Mouse (Mus musculus) testis, postnatal 10 days (tissue): ENCODE measurements around the gene Kcnk6.
"Not testable (repeated sequence)": the region's sequence is repeated elsewhere in the genome, so short reads cannot be mapped to it uniquely, and the experiment has no call there.

Experiments used
- DNase-seq: peaks from one replicate; pipeline ENCODE4 v3.0.0; 2021; ENCODE audit warnings: low spot score

Kcnk6 gene

DNA sequence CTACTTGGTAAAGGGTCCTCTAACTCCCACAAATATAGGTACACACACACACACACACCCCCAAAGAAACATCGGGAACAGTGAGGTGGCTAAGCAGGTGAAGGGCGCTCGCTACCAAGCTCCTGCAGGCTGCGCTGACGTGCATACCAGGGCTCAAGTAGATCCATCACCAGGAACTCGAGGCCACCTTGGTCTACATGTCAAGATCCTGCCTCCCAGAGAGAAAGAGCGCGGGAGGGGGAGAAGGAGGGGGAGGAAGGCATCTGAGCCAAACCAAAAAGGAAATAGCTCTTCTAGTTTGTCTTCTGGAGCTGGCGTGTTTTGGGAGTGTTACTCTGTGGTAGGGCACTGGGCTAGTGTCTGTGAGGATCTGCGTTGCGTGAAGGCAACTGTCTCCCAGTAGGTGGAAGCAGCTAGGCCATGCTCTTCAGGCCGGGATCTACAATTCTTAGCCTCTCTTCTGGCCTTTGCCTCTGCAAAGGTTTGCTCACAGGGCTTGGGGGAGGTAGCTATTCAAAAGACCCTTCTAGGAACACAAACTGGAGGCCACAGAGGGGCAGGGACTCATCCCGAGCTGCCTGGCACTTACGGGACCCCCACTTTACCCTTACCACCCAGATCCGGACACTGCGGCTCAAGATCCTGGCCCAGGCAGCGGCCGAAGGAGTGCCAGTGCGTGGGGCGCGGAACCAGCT is 14.5 kb upstream of the Kcnk6 start:
- DNase-seq = no peak

DNA sequence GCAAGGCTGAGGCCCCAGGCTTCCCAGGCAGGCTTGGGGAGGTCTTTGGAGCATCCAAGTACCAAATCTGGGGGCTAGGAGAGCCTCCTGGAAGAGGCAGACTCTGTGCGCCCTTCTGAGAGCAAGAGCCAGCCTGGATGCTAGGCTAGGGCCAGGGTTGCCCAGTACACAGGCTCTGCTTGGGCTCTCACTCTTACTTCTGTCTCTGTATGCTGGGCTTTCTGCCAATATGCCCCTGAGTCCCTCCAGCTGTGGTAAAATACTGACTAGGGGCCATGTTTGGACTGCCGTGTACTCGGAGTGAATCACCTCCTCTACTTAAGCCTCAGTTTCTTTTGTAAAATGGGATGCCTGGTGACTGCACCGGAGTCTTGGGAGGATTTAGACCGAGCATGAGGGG is 13.7 kb upstream of the Kcnk6 start:
- no peak for DNase-seq

DNA sequence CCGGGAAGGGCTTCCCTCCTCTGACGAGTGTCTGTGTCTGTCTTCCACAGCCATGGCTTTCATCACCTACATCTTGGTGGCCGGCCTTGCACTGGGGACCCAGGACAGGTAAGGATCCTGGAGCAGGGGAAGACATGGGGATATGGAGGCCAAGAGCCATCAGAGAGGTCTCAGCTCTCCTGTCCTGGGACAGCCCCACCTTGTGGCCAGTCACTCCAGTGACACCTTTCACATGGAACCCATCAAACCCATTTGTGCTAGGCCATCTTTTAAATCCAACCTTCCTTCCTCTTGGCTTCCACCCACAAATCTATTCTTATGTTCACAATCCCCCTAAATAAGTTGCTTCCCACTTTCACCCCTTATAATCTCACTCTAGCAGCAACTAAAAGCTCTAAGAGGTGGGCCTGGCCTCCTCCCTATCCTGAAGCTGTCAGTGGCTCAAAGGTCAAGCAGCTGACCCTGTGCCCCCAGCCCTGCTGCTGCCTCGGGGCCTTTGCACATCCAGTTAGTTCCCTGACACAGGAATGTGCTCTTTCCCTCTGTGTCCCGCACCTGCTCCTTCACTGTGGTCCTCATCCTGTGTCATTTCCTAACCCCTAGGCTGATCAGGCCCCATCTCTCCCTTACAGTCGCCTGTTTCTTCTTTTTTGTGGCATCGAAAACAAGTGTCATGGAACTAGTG is 12.6 kb upstream of the Kcnk6 start:
- peak; percentile 74 for DNase-seq

DNA sequence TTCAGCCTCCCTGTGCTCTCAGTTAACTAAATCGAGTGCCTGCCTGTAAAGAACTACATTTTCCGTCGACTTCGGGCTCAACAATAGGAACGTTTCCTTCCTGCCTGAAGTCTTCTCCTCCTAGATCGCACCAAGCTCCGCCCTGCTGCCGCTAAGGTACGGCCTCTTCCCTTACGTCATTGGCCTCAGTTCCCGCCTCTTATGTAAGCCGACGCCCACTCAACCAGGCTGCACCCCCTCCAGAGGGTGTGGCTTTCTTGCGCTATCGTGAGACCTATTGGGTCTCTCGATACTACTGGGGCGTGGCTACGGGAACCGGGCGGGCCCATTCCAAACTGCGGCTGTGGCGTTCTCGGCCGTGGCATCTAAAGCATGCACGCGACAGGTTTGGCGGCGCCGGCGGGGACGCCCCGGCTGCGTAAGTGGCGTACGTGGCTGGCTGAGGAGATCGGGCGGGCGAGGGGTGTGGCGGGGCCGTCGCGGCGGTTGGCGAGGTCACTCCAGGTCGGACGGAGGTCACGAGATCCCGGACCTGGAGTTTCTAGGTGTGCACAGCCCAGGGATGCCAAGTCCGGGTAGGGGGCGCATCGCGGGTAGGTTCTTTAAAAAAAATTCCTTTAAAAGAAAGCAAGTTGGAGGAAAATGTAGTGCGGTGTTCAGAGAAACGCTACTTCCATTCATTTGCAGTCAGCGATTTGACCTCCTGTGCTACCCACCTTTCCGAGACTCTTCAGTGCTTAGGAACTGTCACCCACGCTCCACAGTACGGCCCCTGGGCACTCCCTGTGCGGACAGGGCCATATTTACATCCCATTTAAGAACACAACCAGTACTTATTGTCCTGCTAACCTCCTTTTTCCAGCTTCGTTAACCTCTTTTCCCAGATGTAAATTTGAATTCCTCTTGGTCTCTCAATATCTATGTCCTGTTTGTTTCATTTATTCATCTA is 6.0 kb upstream of the Kcnk6 start, which contains the start of gene Yif1b:
Yif1b (plus strand) TSS at position 311 of the 949 bp plus-strand sequence.
- peak; percentile 98 for DNase-seq

DNA sequence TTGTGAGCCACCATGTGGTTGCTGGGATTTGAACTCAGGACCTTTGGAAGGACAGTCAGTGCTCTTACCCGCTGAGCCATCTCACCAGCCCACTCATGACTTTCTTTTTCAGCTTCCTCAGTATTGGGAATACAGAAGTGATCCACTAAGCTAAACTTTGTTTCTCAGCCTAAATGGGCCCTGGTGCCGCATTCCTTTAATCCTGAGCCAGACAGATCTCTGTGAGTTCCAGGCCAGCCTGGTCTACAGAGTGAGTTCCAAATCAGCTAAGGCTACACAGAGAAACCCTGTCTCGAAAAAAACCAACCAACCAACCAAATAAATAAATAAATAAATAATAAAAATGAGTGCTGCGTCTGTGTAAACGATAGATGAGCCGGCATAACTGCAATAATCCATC is 5.3 kb upstream of the Kcnk6 start:
- DNase-seq = not testable (repeated sequence)

DNA sequence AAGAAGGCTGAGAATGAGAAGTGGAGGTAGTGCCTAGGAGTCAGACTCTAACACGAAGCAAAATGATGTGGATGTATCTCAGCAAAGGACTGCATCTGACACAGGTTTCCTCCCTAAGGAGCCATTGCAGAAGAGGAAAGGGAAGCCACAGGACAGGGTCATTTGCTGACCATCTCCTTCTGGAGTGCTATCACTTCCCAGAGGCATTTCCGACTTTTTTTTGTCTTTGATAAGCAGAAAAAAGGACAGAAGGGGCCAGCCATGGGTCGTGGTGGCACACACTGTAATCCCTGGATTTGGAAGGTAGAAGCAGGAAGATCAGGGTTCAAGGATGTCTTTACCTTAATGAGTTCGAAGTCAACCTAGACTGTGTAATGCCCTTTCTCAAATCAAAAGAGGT is 4.3 kb upstream of the Kcnk6 start:
- no peak for DNase-seq

DNA sequence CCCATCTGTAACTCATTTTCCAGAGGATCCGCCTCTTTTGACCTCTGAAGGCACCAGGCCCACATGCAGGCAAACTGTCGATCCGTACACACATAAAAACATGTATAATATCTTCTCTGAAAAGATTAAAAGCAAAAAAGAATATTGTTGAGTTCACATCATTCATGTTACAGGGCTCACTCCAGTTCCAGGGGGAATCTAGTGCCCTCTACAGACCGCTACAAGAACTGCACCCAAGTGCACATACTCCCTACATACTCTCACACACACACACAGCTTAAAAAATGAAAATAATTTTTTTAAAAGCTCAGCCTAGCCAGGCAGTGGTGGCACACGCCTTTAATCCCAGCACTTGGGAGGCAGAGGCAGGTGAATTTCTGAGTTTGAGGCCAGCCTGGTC is 2.3 kb upstream of the Kcnk6 start:
- DNase-seq = peak; percentile 64

DNA sequence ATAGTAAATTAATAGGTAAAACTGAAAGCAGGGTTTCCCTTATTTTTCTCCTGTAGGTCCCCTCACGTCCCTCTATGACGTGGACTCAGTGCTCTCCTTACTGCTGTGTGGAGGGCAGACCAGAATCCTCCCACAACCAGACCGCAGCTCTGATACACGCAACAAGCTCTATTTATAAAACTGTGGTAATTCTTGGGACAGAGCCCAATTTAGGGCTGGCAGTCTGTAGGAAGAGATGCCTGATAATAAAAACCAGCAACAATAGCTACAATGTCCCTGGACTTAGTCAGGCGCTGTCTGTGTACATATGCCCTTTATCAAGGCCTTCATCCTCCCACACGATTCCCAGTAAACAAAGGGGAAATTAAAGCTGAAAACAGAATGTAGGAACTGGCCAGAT is 1.4 kb upstream of the Kcnk6 start:
- DNase-seq = no peak

DNA sequence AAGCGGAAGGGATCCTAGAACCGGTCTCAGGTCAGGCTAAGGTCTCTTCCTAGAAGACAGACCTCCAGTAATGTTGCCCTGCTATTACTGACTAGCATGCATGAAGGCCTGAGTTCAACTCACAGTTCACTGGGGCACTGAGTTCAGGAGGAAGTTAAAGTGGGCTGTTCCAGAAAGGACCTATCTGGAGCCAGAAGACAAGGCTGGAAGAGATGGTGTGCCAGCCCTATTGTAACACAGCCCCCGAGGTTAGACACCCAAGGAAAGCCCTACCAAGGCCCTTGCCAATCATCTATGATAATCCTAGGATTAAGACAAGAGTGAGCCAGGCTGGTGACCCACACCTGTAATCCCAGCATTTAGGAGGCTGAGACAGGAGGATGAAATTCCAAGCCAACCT is 798 bp downstream of the Kcnk6 start:
- no peak for DNase-seq

DNA sequence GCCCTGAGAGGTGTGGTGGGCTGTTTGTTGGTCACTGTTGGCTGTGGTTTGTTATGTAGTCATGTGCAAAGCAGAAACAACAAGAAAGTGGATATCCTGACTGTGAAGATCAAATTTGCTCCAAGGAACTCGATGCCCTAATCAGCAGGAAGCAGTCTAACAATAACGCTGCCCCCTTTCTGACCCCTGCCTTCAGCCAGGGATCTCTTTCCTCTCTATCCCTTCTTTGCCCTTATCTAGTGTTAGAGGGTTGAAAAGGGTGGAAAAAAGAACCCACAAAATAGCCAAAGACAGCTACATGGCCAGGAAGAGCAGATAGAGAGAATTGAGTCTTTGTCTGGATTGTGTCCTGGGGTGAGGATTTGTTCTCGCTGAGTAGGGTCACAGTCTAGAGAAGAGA is 1.8 kb downstream of the Kcnk6 start:
- no peak for DNase-seq

DNA sequence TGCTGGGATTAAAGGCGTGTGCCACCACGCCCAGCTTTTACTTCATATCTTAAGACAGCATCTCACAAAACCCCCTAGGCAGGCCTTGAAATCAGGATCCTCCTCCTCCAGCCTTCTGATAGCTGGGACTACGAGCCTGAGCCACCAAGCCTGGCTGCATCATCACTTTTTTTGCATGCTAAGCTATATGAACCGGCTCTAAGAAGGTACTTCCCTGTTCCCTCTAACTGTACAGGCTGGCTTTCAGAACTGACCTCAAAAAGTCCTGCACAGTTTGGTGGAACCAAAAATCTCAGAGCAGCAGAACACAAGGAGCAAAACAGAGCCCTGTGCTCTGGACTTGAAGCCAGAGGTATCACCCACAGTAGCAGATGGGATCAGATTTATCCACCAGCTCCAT is 4.1 kb downstream of the Kcnk6 start:
- no peak for DNase-seq

DNA sequence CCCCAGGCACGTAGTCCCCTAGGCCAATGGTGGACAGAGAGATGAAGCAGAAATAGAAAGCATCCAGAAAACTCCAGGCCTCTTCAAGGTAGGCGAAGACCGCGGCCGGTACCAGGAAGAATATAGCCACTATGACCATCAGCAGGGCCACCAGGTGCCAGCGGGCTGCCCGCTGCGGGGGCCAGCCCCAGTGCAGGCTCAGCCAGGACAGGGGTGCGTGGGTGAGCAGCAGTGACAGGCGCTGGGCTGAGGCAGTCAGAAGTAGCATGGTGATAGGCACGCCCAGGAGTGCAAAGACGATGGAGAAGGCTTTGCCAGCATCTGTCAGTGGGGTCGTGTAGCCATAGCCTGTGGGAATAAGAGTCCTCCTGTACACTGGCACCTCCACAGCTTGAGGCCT is 6.8 kb downstream of the Kcnk6 start:
- DNase-seq = no peak

DNA sequence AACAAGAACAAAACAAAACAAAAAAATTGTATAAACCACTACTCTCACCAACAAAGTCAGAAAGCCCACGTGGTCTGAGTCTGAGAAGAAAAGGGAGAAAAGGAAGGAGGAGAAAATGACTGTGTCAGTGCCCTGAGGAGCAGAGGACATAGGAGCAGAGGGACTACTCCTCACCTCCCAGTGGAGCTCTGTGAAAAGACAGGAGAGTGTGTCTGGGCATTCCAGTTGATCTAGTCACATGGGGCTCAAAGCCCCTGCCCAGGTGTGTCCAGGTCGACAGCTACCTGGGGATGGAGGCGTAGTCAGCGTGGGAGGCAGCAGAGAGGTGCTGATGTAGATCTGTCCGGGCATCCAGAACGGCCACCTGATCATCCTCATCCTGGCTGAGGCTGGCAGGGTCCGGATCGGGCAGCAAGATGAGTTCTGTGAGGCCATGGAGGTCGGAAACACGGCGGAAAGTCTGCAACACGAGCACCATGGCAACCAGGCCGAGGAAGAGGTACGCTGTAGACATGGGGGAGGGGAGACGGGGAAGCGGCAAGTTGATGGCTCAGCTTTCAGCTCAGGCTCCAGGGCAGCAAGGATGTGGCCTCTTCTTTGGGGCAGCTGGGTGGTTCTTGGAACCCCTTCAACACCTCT is 7.4 kb downstream of the Kcnk6 start:
- no peak for DNase-seq

DNA sequence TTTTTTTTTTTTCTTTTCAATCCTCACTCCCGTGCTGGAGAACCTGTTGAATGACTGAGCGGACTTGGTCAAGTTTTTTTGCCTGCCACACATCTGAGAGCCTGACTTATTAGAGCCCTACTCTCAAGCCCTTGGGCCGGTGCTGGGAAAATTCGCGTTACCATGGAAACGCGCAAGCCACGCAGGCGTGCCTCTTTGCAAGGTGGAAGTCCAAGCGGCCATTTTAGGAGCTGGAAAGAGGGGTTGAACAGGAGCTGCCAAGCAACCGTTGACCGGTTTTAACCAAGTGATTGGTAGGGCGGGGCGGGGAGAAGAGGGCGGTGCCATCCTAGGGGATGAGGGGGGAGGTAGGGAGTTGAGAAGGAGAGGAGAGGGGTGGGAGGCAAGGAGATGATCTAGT is 17.5 kb downstream of the Kcnk6 start:
- peak; percentile 49 for DNase-seq

DNA sequence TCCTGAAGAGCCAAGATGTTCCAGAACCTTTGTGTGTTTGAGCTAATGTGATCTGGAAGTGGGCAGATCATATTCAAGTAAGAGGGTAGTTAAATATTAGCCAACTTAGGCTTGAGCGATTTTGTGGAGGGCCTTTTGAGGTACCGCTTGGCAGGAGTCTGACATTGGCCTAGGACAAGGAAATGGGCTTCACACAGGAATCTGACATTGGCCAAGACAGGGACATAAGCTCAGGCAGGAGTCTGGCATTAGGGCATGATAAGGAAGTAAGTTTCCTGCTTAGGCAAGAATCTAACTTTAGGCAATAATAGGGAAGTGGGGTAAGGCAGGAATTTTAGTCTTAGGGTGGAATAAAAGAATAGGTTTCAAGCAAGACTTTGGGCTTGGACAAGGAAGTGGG is 18.1 kb downstream of the Kcnk6 start:
- DNase-seq = no peak

DNA sequence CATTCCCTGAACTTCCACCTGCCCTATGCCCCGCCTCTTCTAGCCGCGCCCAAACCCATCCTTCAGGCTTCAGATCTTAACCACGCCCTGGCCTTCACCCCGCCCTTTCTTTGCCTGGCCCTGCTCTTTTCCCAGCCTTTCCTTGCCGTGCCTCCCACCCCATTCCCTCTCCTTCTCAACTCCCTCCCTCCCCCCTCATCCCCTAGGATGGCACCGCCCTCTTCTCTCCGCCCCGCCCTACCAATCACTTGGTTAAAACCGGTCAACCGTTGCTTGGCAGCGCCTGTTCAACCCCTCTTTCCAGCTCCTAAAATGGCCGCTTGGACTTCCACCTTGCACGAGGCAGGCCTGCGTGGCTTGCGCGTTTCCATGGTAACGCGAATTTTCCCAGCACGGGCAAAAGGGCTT is 18.6 kb downstream of the Kcnk6 start, which contains the start of gene Catsperg1:
Catsperg1 (minus strand) TSS at position 361 of the 408 bp plus-strand sequence.
- DNase-seq = peak; percentile 65

DNA sequence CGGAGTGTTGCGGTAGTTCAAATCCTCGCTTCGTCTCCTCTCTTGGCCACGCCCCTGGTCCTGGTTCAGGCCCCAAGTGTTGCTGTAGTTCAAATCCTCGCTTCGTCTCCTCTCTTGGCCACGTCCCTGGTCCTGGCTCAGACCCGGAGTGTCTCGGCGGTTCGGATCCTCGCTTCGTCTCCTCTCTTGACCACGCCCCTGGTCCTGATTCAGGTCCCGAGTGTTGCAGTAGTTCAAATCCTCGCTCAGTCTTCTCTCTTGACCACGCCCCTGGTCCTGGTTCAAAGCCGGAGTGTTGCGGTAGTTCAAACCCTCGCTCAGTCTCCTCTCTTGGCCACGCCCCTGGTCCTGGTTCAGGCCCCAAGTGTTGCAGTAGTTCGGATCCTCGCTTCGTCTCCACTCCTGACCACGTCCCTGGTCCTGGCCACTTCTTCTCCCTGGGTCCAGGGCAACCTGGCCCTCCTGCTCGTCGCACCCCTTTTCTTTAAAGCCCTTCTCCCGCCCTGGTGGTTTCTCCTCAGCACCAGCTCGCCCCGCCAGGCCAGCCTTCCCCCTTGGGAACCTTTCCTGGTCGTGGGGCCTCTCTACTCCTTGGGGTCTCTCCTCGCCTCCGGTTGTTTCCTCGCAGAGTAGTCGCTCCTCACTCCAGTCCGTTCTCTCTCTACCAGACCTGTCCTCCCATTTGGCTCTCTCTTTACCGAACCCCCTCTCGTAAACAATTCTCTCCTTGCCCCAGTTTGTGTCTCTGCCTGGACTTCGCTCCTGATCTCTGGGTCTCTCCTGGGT is 19.3 kb downstream of the Kcnk6 start:
- DNase-seq = peak; percentile 47

DNA sequence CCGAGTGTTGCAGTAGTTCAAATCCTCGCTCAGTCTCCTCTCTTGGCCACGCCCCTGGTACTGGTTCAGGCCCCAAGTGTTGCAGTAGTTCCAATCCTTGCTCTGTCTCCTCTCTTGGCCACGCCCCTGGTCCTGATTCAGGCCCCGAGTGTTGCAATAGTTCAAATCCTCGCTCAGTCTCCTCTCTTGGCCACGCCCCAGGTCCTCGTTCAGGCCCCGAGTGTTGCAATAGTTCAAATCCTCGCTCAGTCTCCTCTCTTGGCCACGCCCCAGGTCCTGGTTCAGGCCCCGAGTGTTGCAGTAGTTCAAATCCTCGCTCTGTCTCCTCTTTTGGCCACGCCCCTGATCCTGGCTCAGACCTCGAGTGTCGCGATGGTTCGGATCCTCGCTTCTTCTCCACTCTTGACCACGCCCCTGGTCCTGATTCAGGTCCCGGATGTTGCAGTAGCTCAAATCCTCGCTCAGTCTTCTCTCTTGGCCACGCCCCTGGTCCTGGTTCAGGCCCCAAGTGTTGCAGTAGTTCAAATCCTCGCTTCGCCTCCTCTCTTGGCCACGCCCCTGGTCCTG is 20.0 kb downstream of the Kcnk6 start:
- peak; percentile 80 for DNase-seq

DNA sequence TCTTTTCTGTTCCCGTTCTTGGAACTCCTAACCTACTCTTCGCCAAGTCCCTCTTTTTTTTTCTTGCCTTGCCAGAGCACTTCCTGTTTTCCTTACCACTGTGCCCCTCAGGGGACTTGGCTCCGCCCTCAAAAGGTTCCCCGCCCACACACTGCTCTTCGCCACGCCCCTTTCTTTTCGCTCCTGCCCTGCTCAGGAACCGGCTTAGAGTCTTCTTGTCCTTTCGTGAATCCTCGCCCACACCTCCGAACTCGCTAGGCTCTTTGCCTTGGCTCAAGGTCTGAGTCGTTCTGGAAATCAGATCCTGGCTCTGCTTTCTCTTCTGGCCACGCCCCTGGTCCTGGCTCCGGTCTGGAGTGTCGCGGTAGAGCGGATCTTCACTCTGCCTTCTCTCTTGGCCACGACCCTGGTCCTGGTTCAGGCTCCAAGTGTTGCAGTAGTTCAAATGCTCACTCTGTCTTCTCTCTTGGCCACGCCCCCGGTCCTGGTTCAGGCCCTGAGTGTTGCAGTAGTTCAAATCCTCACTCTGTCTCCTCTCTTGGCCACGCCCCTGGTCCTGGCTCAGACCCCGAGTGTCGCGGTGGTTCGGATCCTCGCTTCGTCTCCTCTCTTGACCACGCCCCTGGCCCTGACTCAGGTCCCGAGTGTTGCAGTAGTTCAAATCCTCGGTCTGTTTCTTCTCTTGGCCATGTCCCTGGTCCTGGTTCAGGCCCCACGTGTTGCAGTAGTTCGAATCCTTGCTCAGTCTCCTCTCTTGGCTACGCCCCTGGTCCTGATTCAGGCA is 20.7 kb downstream of the Kcnk6 start:
- peak; percentile 95 for DNase-seq

DNA sequence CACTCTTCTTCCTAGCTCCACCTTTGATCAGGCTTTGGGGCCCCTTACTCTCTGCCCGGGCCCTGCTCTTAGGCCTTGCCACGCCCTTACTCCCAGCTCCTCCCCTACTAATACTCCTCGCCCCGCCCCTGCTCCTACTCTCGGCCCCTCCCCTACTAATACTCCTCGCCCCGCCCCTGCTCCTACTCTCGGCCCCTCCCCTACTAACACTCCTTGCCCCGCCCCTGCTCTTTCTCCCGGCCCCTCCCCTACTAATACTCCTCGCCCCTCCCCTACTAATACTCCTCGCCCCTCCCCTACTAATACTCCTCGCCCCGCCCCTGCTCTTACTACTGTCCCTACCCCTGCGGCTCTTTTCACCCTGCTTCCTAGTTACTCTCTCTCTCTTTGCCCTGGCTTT is 21.3 kb downstream of the Kcnk6 start:
- peak; percentile 82 for DNase-seq
